Mouse (Mus musculus) hindbrain, embryonic 14.5 days (tissue): ENCODE results near the gene Cbx5. TPM values are rescaled to one million over a fixed set of nuclear protein-coding genes. Genes with fewer than 3 reads are reported as not detected.

Experiments
- ATAC-seq: fragments of 200-750 bp; cut with Nextera tagmentation; 2 replicates; pipeline ENCODE4 v1.8.0; 2017; ENCODE audit warnings: moderate number of reproducible peaks, mild to moderate bottlenecking, moderate TSS enrichment, moderate library complexity; ENCODE audit not compliant: low FRiP score
- DNase-seq: peaks from one replicate; pipeline ENCODE4 v3.0.0-alpha.2; 2015; ENCODE audit warnings: low spot score
- H3K27ac ChIP-seq: fragments of 300-500 bp; sonication (generic); 2 replicates; pipeline ENCODE4 v1.5.1; 2014; ENCODE audit warnings: mild to moderate bottlenecking, moderate library complexity
- H3K27me3 ChIP-seq: fragments of 300-500 bp; sonication (generic); 2 replicates; pipeline ENCODE4 v1.6.1; 2014; ENCODE audit warnings: mild to moderate bottlenecking, low read length, mixed read lengths; ENCODE audit not compliant: control insufficient read depth, insufficient read depth
- H3K36me3 ChIP-seq: fragments of 300-500 bp; sonication (generic); replicated peaks from 2 replicates; pipeline ENCODE4 v1.6.1; 2014; ENCODE audit not compliant: control insufficient read depth, insufficient read depth
- H3K4me1 ChIP-seq: fragments of 300-500 bp; sonication (generic); replicated peaks from 2 replicates; pipeline ENCODE4 v1.6.1; 2014; ENCODE audit warnings: antibody characterized with exemption, low read length, mixed read lengths; ENCODE audit not compliant: control insufficient read depth, insufficient read depth
- H3K4me2 ChIP-seq: fragments of 300-500 bp; sonication (generic); replicated peaks from 2 replicates; pipeline ENCODE4 v1.6.1; 2014; ENCODE audit warnings: mild to moderate bottlenecking, moderate library complexity
- H3K4me3 ChIP-seq: fragments of 300-500 bp; sonication (generic); replicated peaks from 2 replicates; pipeline ENCODE4 v1.5.1; 2014; ENCODE audit warnings: mild to moderate bottlenecking, low read length
- H3K9ac ChIP-seq: fragments of 300-500 bp; sonication (generic); 2 replicates; pipeline ENCODE4 v1.6.1; 2014
- H3K9me3 ChIP-seq: fragments of 300-500 bp; sonication (generic); 2 replicates; pipeline ENCODE4 v1.6.1; 2016; ENCODE audit warnings: low read length; ENCODE audit not compliant: control insufficient read depth
- WGBS: fragments of 180-500 bp; shearing (Covaris S2); extraction: QIAGEN DNeasy Blood & Tissue Kit; methylation state at CpG from one replicate; pipeline ENCODE4 v1.1.7; 2014; 5-methylcytosine and 5-hydroxymethylcytosine counted together
- polyA plus RNA-seq: library from polyadenylated mRNA; unstranded; fragments of >200 nt; fragmentation: Nextera tagmentation; extraction: Ambion mirVana; gene quantifications from 2 replicates; pipeline ENCODE4 v1.2.1, GENCODE M21; 2014

The Cbx5 gene
- polyA plus RNA-seq, 1 experiment from 2014 or later = 153 TPM

DNA sequence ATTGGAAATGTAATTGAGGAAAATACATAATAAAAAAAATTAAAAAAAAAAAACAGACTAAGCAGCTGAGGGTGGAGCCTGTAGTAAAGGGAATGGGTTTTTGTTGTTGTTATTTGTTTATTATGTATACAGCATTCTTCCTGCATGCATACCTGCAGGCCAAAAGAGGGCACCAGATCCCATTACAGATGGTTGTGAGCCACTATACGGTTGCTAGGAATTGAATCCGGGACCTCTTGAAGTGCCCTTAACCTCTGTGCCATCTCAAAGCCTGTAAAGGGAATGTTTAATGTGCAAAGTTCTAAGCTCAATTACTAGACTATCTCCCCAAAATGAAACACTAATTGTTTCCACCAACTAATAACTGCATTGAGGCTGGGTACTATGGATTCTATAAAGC lies 15.5 kb downstream of the Cbx5 start:
- H3K4me2 ChIP-seq = no peak overlapping the region
- H3K27me3 ChIP-seq = no peaks in the 10 kb centered on the region
- no peak overlapping the region for H3K27ac ChIP-seq
- H3K9me3 ChIP-seq = no peaks in the 10 kb centered on the region
- no peak overlapping the region for H3K9ac ChIP-seq
- WGBS = 81% methylated on average over 2 of the region's 2 CpGs
- H3K4me1 ChIP-seq = 0 out of 2 replicates have a peak, but pooled peaks cover 3% of the 10 kb centered on the region
- DNase-seq = no peak
- no peaks in the 10 kb centered on the region for H3K36me3 ChIP-seq
- ATAC-seq = no peak
- H3K4me3 ChIP-seq = no peak overlapping the region

- Histone ChIP-seq H3K36me3 (no peaks in the 10 kb centered on the region), H3K4me3 (no peak overlapping the region), H3K4me2 (no peak overlapping the region), H3K9me3 (no peaks in the 10 kb centered on the region), H3K27me3 (no peaks in the 10 kb centered on the region), H3K9ac (no peak overlapping the region), H3K27ac (no peak overlapping the region), H3K4me1 (0 out of 2 replicates have a peak, but pooled peaks cover 6% of the 10 kb centered on the region)
- 100% methylated on average over 1 of the region's 1 CpGs for WGBS
- DNase-seq = no peak
- ATAC-seq = no peak
Measured at GRCm38 (mm10) chr15:103221386-103221785, 18.2 kb downstream of the Cbx5 start.

DNA sequence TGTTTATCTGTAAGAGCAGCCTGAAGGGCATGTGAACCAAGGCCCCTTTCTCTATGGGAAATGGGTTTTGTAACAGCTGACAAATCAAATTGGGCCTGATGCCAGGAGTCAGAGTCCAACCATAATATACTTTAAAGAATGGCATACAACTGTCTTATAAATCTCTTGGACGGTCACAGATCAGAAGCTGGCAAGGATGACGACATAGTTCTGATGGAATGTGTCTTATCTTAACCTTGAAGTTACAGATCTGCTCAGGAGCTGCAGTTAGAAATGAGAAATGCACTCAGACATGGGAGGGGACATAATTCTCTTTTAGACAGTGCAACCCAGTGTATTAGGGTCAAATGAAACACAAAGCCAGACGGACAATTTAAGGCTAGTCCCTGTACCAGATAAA lies 18.8 kb downstream of the Cbx5 start:
- H3K36me3 ChIP-seq = no peaks in the 10 kb centered on the region
- H3K27ac ChIP-seq = no peak overlapping the region
- no peaks in the 10 kb centered on the region for H3K9me3 ChIP-seq
- no peak overlapping the region for H3K4me2 ChIP-seq
- H3K4me3 ChIP-seq = no peak overlapping the region
- peaks cover 11% of the 10 kb centered on the region for H3K4me1 ChIP-seq
- 45% methylated on average over 3 of the region's 3 CpGs for WGBS
- H3K27me3 ChIP-seq = no peaks in the 10 kb centered on the region
- ATAC-seq = no peak
- no peak for DNase-seq
- H3K9ac ChIP-seq = no peak overlapping the region

GRCm38 (mm10) chr15:103216052-103216451 lies 23.6 kb downstream of the Cbx5 start:
- DNase-seq (no peak), ATAC-seq (no peak)
- no peak overlapping the region; the same call in 1 of the 2 replicates for H3K4me3 ChIP-seq
- peak overlapping the region; percentile 93 for H3K27ac ChIP-seq
- H3K4me1 ChIP-seq = peaks cover 22% of the 10 kb centered on the region
- no peaks in the 10 kb centered on the region for H3K9me3 ChIP-seq
- 20% methylated on average over 2 of the region's 2 CpGs for WGBS
- peaks cover 21% of the 10 kb centered on the region for H3K36me3 ChIP-seq
- peak overlapping the region; percentile 73 for H3K4me2 ChIP-seq
- no peaks in the 10 kb centered on the region for H3K27me3 ChIP-seq
- no peak overlapping the region for H3K9ac ChIP-seq

- DNase-seq (peak; percentile 91), ATAC-seq (peak; percentile 95)
- WGBS = under 1% methylated on average over 15 of the region's 15 CpGs
- Histone ChIP-seq H3K4me3 (peak overlapping the region; percentile 36), H3K4me2 (peak overlapping the region; percentile 73), H3K4me1 (peaks cover 22% of the 10 kb centered on the region), H3K27me3 (no peaks in the 10 kb centered on the region), H3K9ac (peak overlapping the region; percentile 64), H3K9me3 (no peaks in the 10 kb centered on the region), H3K27ac (peak overlapping the region; percentile 93), H3K36me3 (peaks cover 30% of the 10 kb centered on the region)
Measured at GRCm38 (mm10) chr15:103214971-103215907, 24.4 kb downstream of the Cbx5 start.

DNA sequence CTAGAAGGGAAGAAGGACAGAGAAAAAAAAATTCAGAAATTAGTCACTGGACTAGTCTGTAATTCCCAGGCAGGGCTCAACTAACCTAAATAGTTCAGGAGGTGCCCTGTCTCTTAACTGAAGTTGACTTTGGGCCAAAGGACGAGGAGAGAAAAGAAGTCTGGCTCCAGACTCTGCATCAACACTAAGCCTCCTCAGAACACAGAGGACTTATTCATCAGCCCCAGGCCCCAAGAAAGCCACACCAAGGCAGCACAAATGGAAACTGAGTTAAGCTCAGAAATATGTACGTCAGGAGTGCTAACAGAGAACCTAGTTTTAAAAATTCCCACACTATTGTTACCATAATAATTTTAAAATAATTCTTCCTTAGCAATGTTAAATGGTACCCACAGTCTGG lies 25.5 kb downstream of the Cbx5 start:
- Histone ChIP-seq H3K4me3 (peak overlapping the region; percentile 36), H3K27ac (peak overlapping the region; percentile 81), H3K27me3 (no peaks in the 10 kb centered on the region), H3K4me1 (peaks cover 22% of the 10 kb centered on the region), H3K9me3 (no peaks in the 10 kb centered on the region), H3K4me2 (peak overlapping the region; percentile 73), H3K36me3 (peaks cover 40% of the 10 kb centered on the region), H3K9ac (peak overlapping the region; percentile 50)
- ATAC-seq (no peak), DNase-seq (no peak)
- 15% methylated on average over 2 of the region's 2 CpGs for WGBS

DNA sequence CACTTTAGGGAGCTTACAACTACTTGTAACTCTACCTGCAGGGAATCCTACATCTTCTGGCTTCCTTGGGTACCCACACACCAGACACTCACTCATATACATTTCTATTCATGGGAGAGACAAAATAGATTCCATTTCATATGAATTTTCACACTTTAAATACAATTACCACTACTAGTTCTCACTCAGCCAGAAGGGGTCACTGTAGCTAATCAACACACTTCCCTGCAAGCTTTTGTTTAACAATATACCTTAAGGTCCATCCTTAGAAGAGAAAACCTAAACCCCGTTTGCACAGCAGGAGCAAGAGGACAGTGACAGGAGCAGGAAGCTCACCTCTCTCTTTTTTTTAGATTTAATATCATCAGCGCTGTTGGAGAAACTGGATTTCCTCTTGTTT lies 34.5 kb downstream of the Cbx5 start:
- Histone ChIP-seq H3K9ac (no peak overlapping the region), H3K9me3 (no peaks in the 10 kb centered on the region), H3K27ac (no peak overlapping the region), H3K4me3 (no peak overlapping the region), H3K27me3 (no peaks in the 10 kb centered on the region), H3K4me2 (no peak overlapping the region), H3K36me3 (peaks cover 81% of the 10 kb centered on the region), H3K4me1 (peaks cover 3% of the 10 kb centered on the region; the same call in 1 of the 2 replicates)
- 60% methylated on average over 2 of the region's 2 CpGs for WGBS
- DNase-seq (no peak), ATAC-seq (no peak)

DNA sequence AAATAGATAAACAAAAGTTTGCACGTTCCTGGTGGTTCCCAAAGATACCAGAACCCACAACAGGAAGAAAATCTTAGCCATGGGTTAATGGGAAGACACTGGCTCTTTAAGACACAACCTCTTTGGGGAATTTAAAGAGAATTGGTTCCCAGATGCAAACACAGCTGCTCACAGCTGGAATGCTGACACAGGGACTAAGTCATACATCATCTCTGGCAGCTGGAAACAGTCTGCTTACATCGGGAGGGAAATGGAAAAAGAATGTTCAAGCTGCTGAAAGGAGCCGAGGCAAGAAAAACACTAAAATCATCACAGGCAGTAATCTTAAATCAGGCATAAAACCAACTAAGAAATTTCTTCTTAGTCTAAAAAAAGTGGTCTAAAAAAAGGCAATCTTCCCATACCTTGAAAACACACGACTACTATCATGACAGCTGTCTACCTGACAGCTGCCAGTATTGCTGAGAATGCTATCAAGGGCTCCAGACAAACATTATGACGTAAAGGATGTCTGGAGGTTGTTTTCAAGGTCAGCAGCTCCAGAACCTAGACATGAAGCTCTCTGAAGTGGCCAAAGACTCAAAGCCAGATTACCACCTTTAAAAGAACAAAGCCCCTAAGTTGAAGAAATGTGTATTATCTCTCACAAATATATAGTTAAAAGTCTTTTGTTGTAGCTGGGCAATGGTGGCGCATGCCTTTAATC lies 37.4 kb downstream of the Cbx5 start:
- no peak for ATAC-seq
- Histone ChIP-seq H3K9me3 (no peaks in the 10 kb centered on the region), H3K27me3 (no peaks in the 10 kb centered on the region), H3K27ac (peak overlapping the region; percentile 61), H3K9ac (no peak overlapping the region), H3K4me2 (no peak overlapping the region), H3K36me3 (peaks cover 82% of the 10 kb centered on the region), H3K4me3 (no peak overlapping the region), H3K4me1 (peaks cover 3% of the 10 kb centered on the region; the same call in 1 of the 2 replicates)
- peak; percentile 63 for DNase-seq
- WGBS = 57% methylated on average over 6 of the region's 6 CpGs

DNA sequence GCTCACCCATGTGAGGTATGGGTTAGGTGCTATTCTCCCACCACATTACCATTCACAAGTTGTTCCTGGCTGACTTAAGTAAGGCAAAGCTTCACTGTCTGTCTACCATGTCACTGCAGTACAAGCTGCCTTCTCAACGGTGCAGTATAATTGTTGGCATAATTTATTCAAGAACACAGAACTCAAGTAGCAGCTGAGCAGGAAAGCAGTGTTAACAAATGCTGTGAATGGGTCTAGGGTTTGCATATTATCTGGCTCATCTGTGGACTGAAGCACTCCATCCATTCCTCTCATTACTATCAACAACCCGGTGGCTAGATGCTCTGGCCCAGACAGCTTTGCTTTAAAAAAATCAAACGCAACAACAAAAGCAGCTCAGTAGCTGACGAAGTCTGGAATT lies 41.8 kb downstream of the Cbx5 start:
- DNase-seq = no peak
- no peak overlapping the region for H3K9ac ChIP-seq
- no peak overlapping the region for H3K27ac ChIP-seq
- H3K4me3 ChIP-seq = no peak overlapping the region
- H3K27me3 ChIP-seq = no peaks in the 10 kb centered on the region
- no peaks in the 10 kb centered on the region for H3K9me3 ChIP-seq
- 0 out of 2 replicates have a peak, but pooled peaks cover 3% of the 10 kb centered on the region for H3K4me1 ChIP-seq
- 79% methylated on average over 4 of the region's 4 CpGs for WGBS
- H3K36me3 ChIP-seq = peaks cover 86% of the 10 kb centered on the region
- no peak overlapping the region for H3K4me2 ChIP-seq
- ATAC-seq = no peak
